Mouse (Mus musculus): ENCODE results near the gene Cldn19. TPM values are rescaled to one million over a fixed set of nuclear protein-coding genes. Genes with fewer than 3 reads are reported as not detected.

The Cldn19 gene
- polyA plus RNA-seq, 1 experiment = 0.18 TPM

DNA sequence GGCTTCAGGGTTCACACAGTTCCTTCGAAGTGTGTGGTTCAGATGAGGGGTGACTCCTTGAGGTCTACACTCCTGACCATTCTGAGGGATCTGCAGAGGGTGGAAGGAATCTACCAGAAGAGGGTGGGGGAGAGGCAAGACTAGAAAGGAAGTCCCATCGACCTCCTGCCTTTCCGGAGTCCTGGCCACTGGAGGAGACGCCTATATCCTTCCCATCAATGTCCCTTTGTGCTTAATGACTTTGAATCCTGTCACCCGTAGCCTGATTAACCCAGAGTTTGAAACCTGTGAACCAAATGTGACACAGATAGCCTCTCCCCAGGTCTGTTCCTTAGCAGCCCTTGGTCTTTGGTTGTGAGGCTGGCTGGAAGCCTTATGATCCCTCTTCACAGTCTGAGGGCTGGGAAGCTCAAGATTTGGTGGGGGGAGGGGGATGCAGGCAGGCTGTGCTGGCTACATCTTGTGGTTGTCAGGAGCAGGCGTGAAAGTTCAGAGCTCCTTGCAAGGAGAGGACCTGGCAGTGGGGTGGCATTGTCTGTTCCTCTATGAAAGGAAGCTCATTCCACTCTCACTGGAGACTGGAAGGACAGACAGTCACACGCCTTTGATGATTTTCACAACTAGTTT is 6.0 kb downstream of the Cldn19 start:
- DNase-seq = no peak
- H3K27me3 ChIP-seq (ENCODE audit: control insufficient read depth, insufficient read depth, low read length) = no peaks in the 10 kb centered on the region
- H3K27ac ChIP-seq (ENCODE audit: control insufficient read depth, insufficient read depth, low read length) = no peak overlapping the region
- 56% methylated on average over 7 of the region's 7 CpGs for WGBS
- no peak for TF ChIP-seq POLR2A (IDR thresholded peaks at IDR 0.05; ENCODE audit: control insufficient read depth, extremely low read depth, insufficient read depth, low read length, poor library complexity)
- TF ChIP-seq CTCF (IDR thresholded peaks at IDR 0.05; ENCODE audit: borderline replicate concordance, control insufficient read depth, extremely low read depth, insufficient read depth, low read length, poor library complexity) = no peak
- peaks cover 5% of the 10 kb centered on the region for H3K4me1 ChIP-seq (replicated peaks; ENCODE audit: control insufficient read depth, insufficient read depth, low read length)
- H3K36me3 ChIP-seq (ENCODE audit: control insufficient read depth, insufficient read depth, low read length) = no peaks in the 10 kb centered on the region
- no peak overlapping the region for H3K4me3 ChIP-seq (ENCODE audit: control insufficient read depth, insufficient read depth, low read length)

DNA sequence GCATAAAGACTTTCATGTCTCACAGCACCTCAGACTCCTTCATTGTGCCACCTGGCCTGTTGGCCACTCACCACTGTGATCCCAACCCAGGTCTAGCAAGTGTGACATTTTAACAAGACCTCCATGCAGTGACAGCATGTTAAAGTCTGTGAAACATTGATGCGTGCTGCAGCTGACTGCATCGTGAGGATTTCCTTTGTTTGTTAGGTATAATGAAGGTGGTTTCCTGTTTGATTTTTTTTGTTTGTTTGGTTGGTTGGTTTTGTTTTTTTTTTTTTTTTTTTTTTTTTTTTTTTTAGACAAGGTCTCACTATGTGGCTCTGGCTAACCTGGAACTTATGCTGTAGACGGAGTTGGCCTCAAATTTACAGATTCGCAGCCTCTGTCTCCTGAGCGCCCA is 7.3 kb downstream of the Cldn19 start:
- Histone ChIP-seq H3K36me3 (ENCODE audit: control insufficient read depth, insufficient read depth, low read length) (no peaks in the 10 kb centered on the region), H3K4me1 (replicated peaks; ENCODE audit: control insufficient read depth, insufficient read depth, low read length) (peaks cover 4% of the 10 kb centered on the region), H3K27ac (ENCODE audit: control insufficient read depth, insufficient read depth, low read length) (no peak overlapping the region), H3K27me3 (ENCODE audit: control insufficient read depth, insufficient read depth, low read length) (no peaks in the 10 kb centered on the region), H3K4me3 (ENCODE audit: control insufficient read depth, insufficient read depth, low read length) (no peak overlapping the region)
- WGBS = 85% methylated on average over 5 of the region's 5 CpGs
- no peak for DNase-seq
- no peak for TF ChIP-seq CTCF (IDR thresholded peaks at IDR 0.05; ENCODE audit: borderline replicate concordance, control insufficient read depth, extremely low read depth, insufficient read depth, low read length, poor library complexity)
- no peak for TF ChIP-seq POLR2A (IDR thresholded peaks at IDR 0.05; ENCODE audit: control insufficient read depth, extremely low read depth, insufficient read depth, low read length, poor library complexity)

DNA sequence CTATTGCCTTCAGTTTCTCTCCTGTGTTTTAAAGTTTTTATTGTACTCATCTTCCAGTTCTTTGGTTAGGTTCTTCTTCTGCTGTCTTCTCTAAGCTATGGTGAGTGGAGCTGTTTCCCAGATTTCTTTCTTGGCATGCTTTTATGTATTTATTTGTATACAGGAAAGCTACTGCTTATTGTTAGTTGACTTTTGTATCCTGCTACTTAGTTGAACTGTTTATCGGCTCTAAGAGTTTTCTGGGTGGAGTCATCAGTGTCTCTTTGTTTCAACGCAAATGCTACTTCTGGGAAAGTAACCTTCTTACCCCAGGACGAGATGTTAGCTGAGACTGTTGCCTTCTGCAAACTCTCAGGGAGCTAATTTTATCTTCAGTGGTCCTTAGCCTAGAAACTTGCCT is 8.2 kb downstream of the Cldn19 start:
- H3K27ac ChIP-seq (ENCODE audit: control insufficient read depth, insufficient read depth, low read length) = no peak overlapping the region

DNA sequence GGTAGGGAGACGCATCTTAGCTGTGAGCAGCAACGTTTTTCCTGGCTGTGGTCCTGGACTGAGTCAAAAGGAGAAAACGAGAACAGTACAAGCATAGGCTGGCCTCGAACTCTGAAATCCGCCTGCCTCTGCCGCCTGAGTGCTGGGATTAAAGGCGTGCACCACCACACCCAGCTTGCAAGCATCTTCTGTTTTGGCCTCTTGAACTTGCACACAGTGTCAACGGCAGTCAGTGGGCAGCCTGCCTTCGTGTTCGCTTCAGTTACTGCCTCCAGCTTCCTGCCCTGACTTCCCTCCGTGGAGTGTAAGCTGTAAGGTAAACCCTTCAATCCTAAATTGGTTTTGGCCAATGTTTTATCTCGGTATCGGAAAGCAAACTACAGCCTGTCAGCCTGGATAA is 11.4 kb downstream of the Cldn19 start:
- peaks cover 5% of the 10 kb centered on the region for H3K36me3 ChIP-seq (ENCODE audit: control insufficient read depth, insufficient read depth, low read length)
- 0 out of 2 replicates have a peak, but pooled peaks cover 2% of the 10 kb centered on the region for H3K4me1 ChIP-seq (replicated peaks; ENCODE audit: control insufficient read depth, insufficient read depth, low read length)
- H3K27me3 ChIP-seq (ENCODE audit: control insufficient read depth, insufficient read depth, low read length) = no peaks in the 10 kb centered on the region
- H3K27ac ChIP-seq (ENCODE audit: control insufficient read depth, insufficient read depth, low read length) = no peak overlapping the region
- WGBS = 76% methylated on average over 13 of the region's 13 CpGs
- H3K4me3 ChIP-seq (ENCODE audit: control insufficient read depth, insufficient read depth, low read length) = no peak overlapping the region
- DNase-seq = no peak
- TF ChIP-seq POLR2A (IDR thresholded peaks at IDR 0.05; ENCODE audit: control insufficient read depth, extremely low read depth, insufficient read depth, low read length, poor library complexity) (no peak), CTCF (IDR thresholded peaks at IDR 0.05; ENCODE audit: borderline replicate concordance, control insufficient read depth, extremely low read depth, insufficient read depth, low read length, poor library complexity) (no peak)

More for the DNA sequence above, 8.2 kb downstream of the Cldn19 start:
- TF ChIP-seq POLR2A (IDR thresholded peaks at IDR 0.05; ENCODE audit: control insufficient read depth, extremely low read depth, insufficient read depth, low read length, poor library complexity) (no peak), CTCF (IDR thresholded peaks at IDR 0.05; ENCODE audit: borderline replicate concordance, control insufficient read depth, extremely low read depth, insufficient read depth, low read length, poor library complexity) (no peak)
- H3K4me1 ChIP-seq (replicated peaks; ENCODE audit: control insufficient read depth, insufficient read depth, low read length) = 0 out of 2 replicates have a peak, but pooled peaks cover 2% of the 10 kb centered on the region
- no peaks in the 10 kb centered on the region for H3K36me3 ChIP-seq (ENCODE audit: control insufficient read depth, insufficient read depth, low read length)
- H3K27me3 ChIP-seq (ENCODE audit: control insufficient read depth, insufficient read depth, low read length) = no peaks in the 10 kb centered on the region
- no peak for DNase-seq
- 89% methylated on average over 3 of the region's 3 CpGs for WGBS
- H3K4me3 ChIP-seq (ENCODE audit: control insufficient read depth, insufficient read depth, low read length) = no peak overlapping the region

DNA sequence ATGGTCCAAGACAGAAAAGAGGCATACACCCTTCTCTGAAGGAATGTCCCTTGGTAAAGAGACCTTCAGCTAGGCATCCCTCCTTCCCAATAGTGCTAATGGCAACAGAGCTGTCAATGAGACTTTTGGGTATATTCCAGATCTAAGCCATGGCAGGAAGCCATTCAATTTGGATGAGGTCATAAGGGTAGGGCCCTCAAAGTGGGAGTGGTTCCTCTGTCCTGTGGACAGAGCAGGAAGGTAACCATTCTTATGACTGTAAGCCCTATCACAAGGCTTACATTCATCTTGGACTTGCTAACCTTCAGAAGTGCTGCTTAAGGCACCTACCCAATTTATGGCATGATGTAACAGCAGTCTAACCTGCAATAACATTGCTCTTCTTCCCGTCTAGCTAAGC is 19.4 kb downstream of the Cldn19 start:
- no peak overlapping the region for H3K27ac ChIP-seq (ENCODE audit: control insufficient read depth, insufficient read depth, low read length)

DNA sequence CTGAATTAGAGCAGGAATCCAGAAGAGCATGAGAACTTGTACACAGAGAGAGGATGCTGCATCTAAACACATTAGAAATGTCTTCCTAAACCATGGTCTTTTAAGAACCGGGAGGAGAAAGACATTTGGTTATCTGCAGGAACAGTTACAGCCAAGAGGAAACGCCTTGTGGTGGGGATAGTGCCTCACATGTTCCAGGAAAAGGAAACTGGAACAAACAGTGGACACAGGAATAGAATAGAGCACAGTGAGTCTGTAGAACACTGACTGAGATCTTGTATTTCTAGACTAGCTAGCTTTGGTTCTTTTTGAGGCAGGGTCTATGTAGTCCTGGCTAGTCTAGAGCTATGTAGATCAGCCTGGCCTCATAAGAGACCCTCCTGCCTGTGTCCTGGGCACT is 20.0 kb downstream of the Cldn19 start:
- Histone ChIP-seq H3K4me3 (ENCODE audit: control insufficient read depth, insufficient read depth, low read length) (no peak overlapping the region), H3K36me3 (ENCODE audit: control insufficient read depth, insufficient read depth, low read length) (peaks cover 72% of the 10 kb centered on the region), H3K27ac (ENCODE audit: control insufficient read depth, insufficient read depth, low read length) (no peak overlapping the region; the same call in 1 of the 2 replicates), H3K4me1 (replicated peaks; ENCODE audit: control insufficient read depth, insufficient read depth, low read length) (no peaks in the 10 kb centered on the region), H3K27me3 (ENCODE audit: control insufficient read depth, insufficient read depth, low read length) (no peaks in the 10 kb centered on the region)
- TF ChIP-seq CTCF (IDR thresholded peaks at IDR 0.05; ENCODE audit: borderline replicate concordance, control insufficient read depth, extremely low read depth, insufficient read depth, low read length, poor library complexity) (no peak), POLR2A (IDR thresholded peaks at IDR 0.05; ENCODE audit: control insufficient read depth, extremely low read depth, insufficient read depth, low read length, poor library complexity) (no peak)
- 81% methylated on average over 2 of the region's 2 CpGs for WGBS
- no peak for DNase-seq

More for the DNA sequence above, 19.4 kb downstream of the Cldn19 start:
- H3K4me3 ChIP-seq (ENCODE audit: control insufficient read depth, insufficient read depth, low read length) = no peak overlapping the region
- no peaks in the 10 kb centered on the region for H3K4me1 ChIP-seq (replicated peaks; ENCODE audit: control insufficient read depth, insufficient read depth, low read length)
- 97% methylated on average over 1 of the region's 1 CpGs for whole genome bisulfite sequencing
- no peak for DNase-seq
- no peaks in the 10 kb centered on the region for H3K27me3 ChIP-seq (ENCODE audit: control insufficient read depth, insufficient read depth, low read length)
- peaks cover 66% of the 10 kb centered on the region for H3K36me3 ChIP-seq (ENCODE audit: control insufficient read depth, insufficient read depth, low read length)
- TF ChIP-seq POLR2A (IDR thresholded peaks at IDR 0.05; ENCODE audit: control insufficient read depth, extremely low read depth, insufficient read depth, low read length, poor library complexity) (no peak), CTCF (IDR thresholded peaks at IDR 0.05; ENCODE audit: borderline replicate concordance, control insufficient read depth, extremely low read depth, insufficient read depth, low read length, poor library complexity) (no peak)

Measured in thymus, adult 2 months (tissue).